Mouse (Mus musculus) cerebellum, postnatal 25 days (tissue): ENCODE measurements around the gene Gm3448.

ENCODE experiments used
- DNase-seq, 2 experiments: peaks; one replicate each; pipeline ENCODE4 v3.0.0; 2021; ENCODE audit warnings: mixed read lengths in 2 of 2

Gm3448 gene

DNA sequence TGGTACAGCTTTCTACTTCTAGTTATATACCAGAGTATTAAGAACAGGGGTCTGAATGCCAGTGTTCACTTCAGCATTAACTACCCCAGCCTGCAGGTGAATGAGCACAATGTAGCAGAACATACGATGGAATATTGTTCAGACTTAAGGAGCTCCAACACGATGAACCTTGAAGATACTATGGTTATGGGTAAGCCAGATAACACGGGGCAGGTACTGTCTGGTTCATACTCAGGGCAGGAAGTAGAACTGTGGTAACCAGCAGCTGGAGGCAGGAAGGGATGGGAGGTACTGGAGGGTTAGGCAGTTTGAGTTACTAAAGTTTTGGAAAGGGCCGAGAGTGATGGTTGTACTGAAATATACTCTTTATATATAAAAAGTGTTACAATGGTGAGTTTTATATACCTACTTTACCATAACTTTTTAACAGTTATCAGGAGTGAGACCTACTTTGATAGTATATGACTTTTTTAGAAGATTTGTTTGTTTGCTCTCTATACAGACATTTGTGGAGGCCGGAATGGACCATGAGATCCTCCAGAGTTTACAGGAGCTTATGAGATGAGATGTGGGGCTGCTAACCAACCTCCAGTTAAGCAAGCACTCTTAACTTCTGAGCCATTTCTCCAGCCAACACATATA lies 82.5 kb downstream of the Gm3448 start:
- no peak for DNase-seq

DNA sequence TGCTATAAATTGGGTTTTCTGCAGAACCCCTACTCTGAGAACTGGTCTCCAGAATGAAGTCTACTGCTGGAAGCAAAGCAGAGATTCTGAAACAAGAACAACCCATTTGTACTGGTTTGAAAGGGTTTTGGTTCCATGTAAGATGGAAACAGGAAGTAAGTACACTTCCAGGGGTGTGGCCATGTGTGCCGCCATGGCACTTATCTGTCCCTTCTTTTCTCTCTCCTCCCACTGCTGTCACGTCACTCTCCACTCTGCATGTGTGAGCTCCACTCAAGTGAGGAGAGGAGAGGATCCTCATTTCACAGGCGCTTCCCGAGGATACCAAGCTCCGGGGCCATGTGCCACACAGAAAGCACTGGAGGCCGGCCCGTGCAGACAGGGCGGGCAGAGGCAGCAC lies 87.9 kb downstream of the Gm3448 start:
- no peak for DNase-seq

- no peak for DNase-seq
Measured at GRCm38 (mm10) chr17:14949161-14949827, 92.0 kb downstream of the Gm3448 start.
